Mouse (Mus musculus) liver, embryonic 11.5 days (tissue): ENCODE measurements around the gene Lhfpl5. TPM values are rescaled to one million over a fixed set of nuclear protein-coding genes. Genes with fewer than 3 reads are reported as not detected.
A peak's percentile ranks its signal among the peaks of the same experiment; 100 is the strongest.

Experiments
- ATAC-seq: fragments of 200-750 bp; cut with Nextera tagmentation; replicated peaks from 2 replicates; pipeline ENCODE4 v1.8.0; 2017; ENCODE audit warnings: moderate number of reproducible peaks, mild to moderate bottlenecking, moderate TSS enrichment, moderate library complexity; ENCODE audit not compliant: low FRiP score
- DNase-seq: peaks from one replicate; pipeline ENCODE4 v3.0.0-alpha.2; 2017; ENCODE audit warnings: low spot score
- H3K27ac ChIP-seq: fragments of 300-500 bp; sonication (generic); 2 replicates; pipeline ENCODE4 v1.5.1; 2014; ENCODE audit warnings: mild to moderate bottlenecking, low read depth, low read length, control low read depth
- H3K27me3 ChIP-seq: fragments of 300-500 bp; sonication (generic); replicated peaks from 2 replicates; pipeline ENCODE4 v1.6.1; 2014; ENCODE audit warnings: low read length, mixed read lengths; ENCODE audit not compliant: control insufficient read depth, insufficient read depth
- H3K36me3 ChIP-seq: fragments of 300-500 bp; sonication (generic); 2 replicates; pipeline ENCODE4 v1.6.1; 2014; ENCODE audit warnings: mild to moderate bottlenecking, low read length, moderate library complexity, mixed read lengths; ENCODE audit not compliant: control insufficient read depth, insufficient read depth
- H3K4me1 ChIP-seq: fragments of 300-500 bp; sonication (generic); replicated peaks from 2 replicates; pipeline ENCODE4 v1.6.1; 2014; ENCODE audit warnings: low read length, mixed read lengths; ENCODE audit not compliant: control insufficient read depth, insufficient read depth
- H3K4me2 ChIP-seq: fragments of 300-500 bp; sonication (generic); 2 replicates; pipeline ENCODE4 v1.6.1; 2014; ENCODE audit warnings: mild to moderate bottlenecking, control low read depth, moderate library complexity
- H3K4me3 ChIP-seq: fragments of 300-500 bp; sonication (generic); 2 replicates; pipeline ENCODE4 v1.5.1; 2014; ENCODE audit warnings: low read depth, low read length, control low read depth
- H3K9ac ChIP-seq: fragments of 300-500 bp; sonication (generic); 2 replicates; pipeline ENCODE4 v1.6.1; 2014; ENCODE audit warnings: low read depth, low read length, control low read depth
- H3K9me3 ChIP-seq: fragments of 300-500 bp; sonication (generic); 2 replicates; pipeline ENCODE4 v1.6.1; 2016; ENCODE audit warnings: low read length, inconsistent platforms, mixed read lengths; ENCODE audit not compliant: control insufficient read depth
- WGBS: fragments of 180-500 bp; shearing (Covaris S2); extraction: QIAGEN DNeasy Blood & Tissue Kit; methylation state at CpG from one replicate; pipeline ENCODE4 v1.1.7; 2014; 5-methylcytosine and 5-hydroxymethylcytosine counted together
- polyA plus RNA-seq: library from polyadenylated mRNA; unstranded; fragments of >200 nt; fragmentation: Nextera tagmentation; extraction: Ambion mirVana; gene quantifications from 2 replicates; pipeline ENCODE4 v1.2.1, GENCODE M21; 2014

Lhfpl5 gene
- polyA plus RNA-seq, 1 experiment from 2014 or later: 0.33 TPM

GRCm38 (mm10) chr17:28560598-28560997 is 14.8 kb upstream of the Lhfpl5 start, which contains the start of gene Clps:
Clps (minus strand) TSS chr17:28560766.
- WGBS: 63% methylated on average over 4 of the region's 4 CpGs
- Histone ChIP-seq H3K9ac (no peak within 1 kb of the TSS), H3K27ac (no peak within 1 kb of the TSS), H3K4me2 (no peak within 1 kb of the TSS), H3K4me3 (no peak within 1 kb of the TSS), H3K36me3 (no peaks in the 10 kb centered on the region), H3K27me3 (no peaks in the 10 kb centered on the region), H3K4me1 (peaks cover 7% of the 10 kb centered on the region; the same call in 1 of the 2 replicates), H3K9me3 (no peaks in the 10 kb centered on the region)
- no peak for ATAC-seq
- no peak for DNase-seq

DNA sequence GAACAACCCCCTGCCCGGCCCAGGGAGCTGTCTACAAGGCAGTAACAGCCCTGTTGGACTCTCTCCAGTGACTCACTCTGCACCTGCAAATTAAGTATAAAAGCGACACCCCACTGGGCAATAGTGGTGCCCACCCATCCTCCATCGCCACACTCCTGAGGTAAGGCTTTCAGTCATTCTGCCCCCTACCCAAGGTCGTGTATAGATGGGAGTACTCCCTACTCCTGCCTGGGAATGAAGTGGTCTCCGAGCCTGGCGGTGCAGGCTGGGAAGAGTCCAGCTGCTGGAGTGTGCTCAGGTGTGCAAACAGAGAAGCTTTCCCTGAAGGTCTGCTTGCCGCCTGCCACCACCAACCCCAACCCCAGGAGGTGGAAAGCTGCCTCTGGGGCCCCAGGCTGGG is 13.8 kb upstream of the Lhfpl5 start:
- Histone ChIP-seq H3K4me2 (no peak overlapping the region), H3K9ac (no peak overlapping the region), H3K27ac (no peak overlapping the region), H3K9me3 (no peaks in the 10 kb centered on the region), H3K4me3 (no peak overlapping the region), H3K36me3 (no peaks in the 10 kb centered on the region), H3K27me3 (no peaks in the 10 kb centered on the region), H3K4me1 (peaks cover 5% of the 10 kb centered on the region; the same call in 1 of the 2 replicates)
- DNase-seq: no peak
- WGBS: 56% methylated on average over 7 of the region's 7 CpGs
- no peak for ATAC-seq

GRCm38 (mm10) chr17:28565181-28565580 is 10.3 kb upstream of the Lhfpl5 start:
- H3K27me3 ChIP-seq: no peaks in the 10 kb centered on the region
- DNase-seq (no peak), ATAC-seq (no peak)
- H3K27ac ChIP-seq: no peak overlapping the region
- H3K4me1 ChIP-seq: no peaks in the 10 kb centered on the region
- H3K36me3 ChIP-seq: no peaks in the 10 kb centered on the region
- H3K4me2 ChIP-seq: no peak overlapping the region
- H3K4me3 ChIP-seq: no peak overlapping the region
- no peaks in the 10 kb centered on the region for H3K9me3 ChIP-seq
- no peak overlapping the region for H3K9ac ChIP-seq

DNA sequence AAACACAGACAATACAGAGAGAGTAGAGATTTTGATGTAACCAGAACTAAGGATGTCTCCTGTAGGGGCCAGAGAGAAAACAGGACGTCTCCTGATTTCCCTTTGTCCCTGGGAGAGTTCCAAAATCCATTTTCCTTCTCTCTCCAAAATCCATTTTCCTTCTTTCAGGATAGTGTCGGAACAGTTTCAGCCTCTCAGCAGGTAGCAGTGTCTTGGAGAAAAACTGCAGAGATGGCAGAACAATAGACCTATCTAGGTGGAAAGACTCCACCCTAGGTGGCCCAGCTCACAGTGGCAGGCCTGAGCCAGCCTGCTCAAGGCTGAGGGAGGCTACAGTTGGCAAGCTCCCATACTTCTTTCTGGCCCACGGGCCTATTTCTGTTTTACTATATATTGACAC is 7.9 kb upstream of the Lhfpl5 start:
- DNase-seq (no peak), ATAC-seq (no peak)
- Histone ChIP-seq H3K4me1 (no peaks in the 10 kb centered on the region), H3K4me2 (no peak overlapping the region), H3K9me3 (no peaks in the 10 kb centered on the region), H3K36me3 (no peaks in the 10 kb centered on the region), H3K4me3 (no peak overlapping the region), H3K27ac (no peak overlapping the region), H3K27me3 (no peaks in the 10 kb centered on the region), H3K9ac (no peak overlapping the region)
- 46% methylated on average over 3 of the region's 3 CpGs for WGBS

DNA sequence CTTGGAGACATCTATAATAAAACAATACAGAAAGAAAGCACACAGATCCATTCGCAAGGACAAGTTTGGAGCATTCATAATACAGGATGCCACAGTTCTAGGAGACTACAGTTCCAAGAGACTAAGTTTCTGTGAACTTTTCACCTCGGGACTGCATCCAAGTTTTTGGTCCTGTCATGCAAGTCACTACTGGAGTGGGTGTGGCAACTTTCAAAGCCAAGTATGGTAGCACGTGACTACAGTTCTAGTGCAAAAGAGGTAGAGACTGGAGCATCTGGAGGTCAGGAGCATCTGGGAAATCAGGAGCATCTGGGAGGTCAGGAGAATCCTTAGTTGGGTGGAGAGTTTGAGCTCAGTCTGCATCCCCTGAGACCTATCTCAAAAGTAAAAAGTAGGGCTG is 3.6 kb upstream of the Lhfpl5 start:
- H3K9ac ChIP-seq: no peak overlapping the region
- no peaks in the 10 kb centered on the region for H3K4me1 ChIP-seq
- no peaks in the 10 kb centered on the region for H3K36me3 ChIP-seq
- no peak for DNase-seq
- no peak for ATAC-seq
- H3K4me3 ChIP-seq: no peak overlapping the region
- H3K4me2 ChIP-seq: no peak overlapping the region
- H3K9me3 ChIP-seq: no peaks in the 10 kb centered on the region
- H3K27me3 ChIP-seq: peaks cover 6% of the 10 kb centered on the region; the same call in 1 of the 2 replicates
- 71% methylated on average over 3 of the region's 3 CpGs for WGBS
- H3K27ac ChIP-seq: no peak overlapping the region

GRCm38 (mm10) chr17:28572521-28572920 is 2.9 kb upstream of the Lhfpl5 start:
- Histone ChIP-seq H3K4me1 (no peaks in the 10 kb centered on the region), H3K9ac (no peak overlapping the region), H3K4me3 (no peak overlapping the region), H3K36me3 (no peaks in the 10 kb centered on the region), H3K9me3 (no peaks in the 10 kb centered on the region), H3K27ac (no peak overlapping the region), H3K4me2 (no peak overlapping the region), H3K27me3 (peaks cover 6% of the 10 kb centered on the region; the same call in 1 of the 2 replicates)
- DNase-seq (no peak), ATAC-seq (no peak)
- 79% methylated on average over 7 of the region's 7 CpGs for WGBS

GRCm38 (mm10) chr17:28572941-28573340 is 2.5 kb upstream of the Lhfpl5 start:
- no peak overlapping the region for H3K4me2 ChIP-seq
- peaks cover 6% of the 10 kb centered on the region; the same call in 1 of the 2 replicates for H3K27me3 ChIP-seq
- H3K4me1 ChIP-seq: no peaks in the 10 kb centered on the region
- 68% methylated on average over 6 of the region's 6 CpGs for WGBS
- DNase-seq (no peak), ATAC-seq (no peak)
- no peaks in the 10 kb centered on the region for H3K9me3 ChIP-seq
- no peak overlapping the region for H3K9ac ChIP-seq
- no peaks in the 10 kb centered on the region for H3K36me3 ChIP-seq
- H3K4me3 ChIP-seq: no peak overlapping the region
- H3K27ac ChIP-seq: no peak overlapping the region

DNA sequence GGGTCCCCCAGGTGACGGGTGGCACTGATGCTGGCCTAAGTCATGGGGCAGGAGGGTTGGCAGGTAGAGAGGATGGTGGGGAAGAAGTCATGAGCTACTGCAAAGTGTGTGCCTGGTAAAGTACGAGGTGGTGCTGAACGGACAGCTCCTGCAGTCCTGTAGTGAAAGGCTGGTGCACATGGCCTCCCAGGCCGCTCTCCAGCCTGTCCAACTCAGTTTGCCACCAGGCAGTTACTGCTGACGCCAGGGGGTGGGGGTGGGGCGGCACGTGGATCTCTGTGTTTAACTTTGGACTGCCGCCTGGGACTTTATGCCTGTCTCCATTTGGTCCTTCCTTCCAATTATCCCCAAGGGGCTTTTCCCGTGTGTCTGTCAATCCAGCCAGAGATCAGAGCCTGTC is 5.0 kb downstream of the Lhfpl5 start:
- Histone ChIP-seq H3K27me3 (peaks cover 6% of the 10 kb centered on the region; the same call in 1 of the 2 replicates), H3K9me3 (no peaks in the 10 kb centered on the region), H3K27ac (no peak overlapping the region), H3K36me3 (no peaks in the 10 kb centered on the region), H3K4me2 (no peak overlapping the region), H3K4me1 (0 out of 2 replicates have a peak, but pooled peaks cover 2% of the 10 kb centered on the region), H3K4me3 (no peak overlapping the region), H3K9ac (no peak overlapping the region)
- DNase-seq (peak; percentile 76), ATAC-seq (no peak; the same call in 1 of the 2 replicates)
- 7% methylated on average over 9 of the region's 9 CpGs for WGBS

- H3K4me3 ChIP-seq: no peak overlapping the region
- ATAC-seq (no peak), DNase-seq (no peak)
- H3K27me3 ChIP-seq: peaks cover 3% of the 10 kb centered on the region; the same call in 1 of the 2 replicates
- H3K27ac ChIP-seq: no peak overlapping the region
- no peak overlapping the region for H3K4me2 ChIP-seq
- no peaks in the 10 kb centered on the region for H3K36me3 ChIP-seq
- 0 out of 2 replicates have a peak, but pooled peaks cover 2% of the 10 kb centered on the region for H3K4me1 ChIP-seq
- H3K9ac ChIP-seq: no peak overlapping the region
- 51% methylated on average over 2 of the region's 2 CpGs for WGBS
- no peaks in the 10 kb centered on the region for H3K9me3 ChIP-seq
Observed at GRCm38 (mm10) chr17:28581056-28581455, 5.6 kb downstream of the Lhfpl5 start.
